Mouse (Mus musculus): ENCODE data around the gene Fuk.
"Not testable (repeated sequence)": the region's sequence is repeated elsewhere in the genome, so short reads cannot be mapped to it uniquely, and the experiment has no call there.

Fuk gene

DNA sequence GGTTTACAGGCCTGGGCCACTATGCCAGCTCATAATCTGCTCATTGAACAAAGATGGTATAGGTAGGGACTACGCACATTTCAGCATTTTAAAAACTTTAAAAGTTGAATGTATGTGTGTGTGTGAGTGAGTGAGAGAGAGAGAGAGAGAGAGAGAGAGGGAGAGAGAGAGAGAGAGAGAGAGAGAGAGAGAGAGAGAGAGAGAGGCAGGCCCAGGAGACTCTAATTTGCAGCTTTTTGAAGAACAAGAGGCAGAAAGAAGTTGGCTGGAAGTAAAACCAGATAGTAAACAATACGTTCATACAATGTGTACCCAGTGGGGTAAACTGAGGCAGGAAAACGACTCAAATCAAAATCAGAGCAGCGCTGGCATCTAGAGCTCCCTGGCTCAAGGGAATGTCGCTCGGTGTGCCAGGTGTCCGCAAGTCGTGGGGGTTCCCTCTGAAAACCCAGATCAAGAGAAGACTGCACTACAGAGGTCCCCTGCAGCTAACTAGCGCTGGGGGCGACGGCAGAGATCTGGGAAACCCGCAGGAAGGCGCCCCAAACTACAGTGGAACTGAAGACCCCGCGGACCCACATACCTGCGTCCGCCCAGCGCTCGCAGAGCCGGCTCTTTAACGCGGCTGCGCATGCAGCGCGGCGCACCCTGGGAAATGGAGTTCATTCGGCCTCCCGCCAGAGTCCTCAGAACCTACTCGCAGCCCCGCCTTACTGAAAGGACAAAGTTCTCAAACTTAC is at the start of gene Fuk:
Fuk (minus strand) TSS at position 650 of the 740 bp plus-strand sequence.
- peak; percentile 81 for DNase-seq

DNA sequence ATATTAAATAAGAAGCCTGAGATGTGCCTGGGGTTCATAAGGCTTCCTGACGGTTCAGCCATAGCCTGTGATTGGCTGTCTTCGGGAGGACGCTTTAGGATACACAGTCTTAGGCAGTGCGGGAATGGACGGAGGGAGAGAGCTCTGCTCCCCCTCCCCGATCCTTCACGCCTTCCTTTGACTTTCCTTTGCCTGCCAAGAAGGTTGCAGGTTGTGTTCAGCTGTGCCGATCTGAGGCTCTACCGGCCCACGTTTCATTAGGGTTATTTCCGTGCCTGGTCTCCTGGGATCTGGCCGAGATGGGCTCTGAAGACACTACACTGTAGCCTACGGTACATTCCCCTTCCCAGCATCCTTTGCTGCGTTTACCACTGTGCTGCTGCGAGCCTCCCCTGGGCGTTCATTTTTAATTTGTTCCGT is 47.8 kb upstream of the Fuk start:
- no peak for DNase-seq

DNA sequence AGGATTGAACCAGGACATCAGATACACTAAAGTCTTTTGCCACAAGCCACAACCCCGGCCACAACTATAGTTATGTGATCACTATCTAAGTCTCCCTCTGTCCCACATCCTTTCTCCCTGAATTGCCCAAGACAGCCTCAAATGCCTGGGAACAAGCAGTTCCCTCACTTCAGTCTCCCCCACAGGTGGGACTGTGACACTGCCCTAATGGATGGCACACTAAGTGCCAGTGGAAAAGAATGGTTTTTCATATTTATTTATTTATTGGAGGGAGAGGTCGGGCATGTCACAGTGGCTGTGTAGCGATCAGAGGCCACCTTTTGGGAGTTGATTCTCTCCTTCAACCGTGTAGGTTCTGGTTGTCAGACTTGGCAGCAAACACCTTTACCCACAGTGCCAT is 43.4 kb upstream of the Fuk start:
- no peak for DNase-seq

DNA sequence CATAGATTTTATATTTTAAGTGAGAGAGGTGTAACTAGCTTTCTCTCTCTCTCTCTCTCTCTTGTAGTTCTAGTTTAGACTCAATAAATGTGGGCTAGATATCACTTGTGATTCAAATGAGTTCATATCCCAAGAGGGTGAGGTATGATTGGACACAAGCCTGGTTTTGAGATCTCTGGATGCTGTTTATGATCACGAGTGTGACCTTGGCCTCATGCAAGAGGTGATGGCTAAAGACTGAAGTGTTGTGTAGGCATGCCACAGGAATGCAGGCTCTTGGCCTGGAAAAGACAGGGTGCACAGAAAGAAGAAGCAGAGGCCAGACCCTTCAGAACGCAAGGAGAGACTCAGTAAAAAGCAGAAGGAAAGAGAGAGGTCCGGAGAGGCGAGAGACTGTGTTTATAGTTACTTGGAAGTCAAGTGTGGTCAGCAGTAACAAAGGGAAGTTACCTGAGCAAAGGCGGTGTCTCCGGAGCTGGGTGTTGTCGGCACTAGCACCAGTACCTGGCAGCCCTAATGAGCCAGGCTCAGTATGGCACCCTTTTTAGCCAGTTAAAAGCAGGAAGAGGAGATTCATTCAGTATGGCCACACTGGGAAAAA is 42.1 kb upstream of the Fuk start:
- no peak for DNase-seq

DNA sequence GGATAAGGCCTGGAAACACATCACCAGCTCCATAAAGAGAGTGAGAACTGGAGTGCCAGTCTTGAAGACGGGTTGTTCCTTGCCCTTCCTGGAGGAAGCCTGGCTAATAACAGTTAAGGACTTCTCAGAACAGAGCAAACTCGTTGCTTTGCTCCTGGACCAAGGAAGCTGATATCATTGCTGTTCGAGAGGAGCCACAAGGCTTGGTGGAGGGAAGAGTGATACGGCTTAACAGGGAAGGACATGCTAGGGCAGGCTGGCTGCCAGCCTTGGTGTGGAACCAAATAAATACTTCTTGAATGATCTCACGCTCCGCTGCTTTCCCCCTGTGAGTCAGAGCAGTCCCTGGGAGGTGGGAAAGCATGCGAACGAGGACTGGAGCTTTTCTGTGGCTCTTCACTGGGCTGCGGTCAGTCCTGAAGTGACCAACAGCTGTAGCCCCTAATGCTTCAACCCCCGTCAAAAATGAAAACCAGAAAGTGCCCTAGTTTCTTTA is 39.2 kb upstream of the Fuk start:
- peak; percentile 87 for DNase-seq

DNA sequence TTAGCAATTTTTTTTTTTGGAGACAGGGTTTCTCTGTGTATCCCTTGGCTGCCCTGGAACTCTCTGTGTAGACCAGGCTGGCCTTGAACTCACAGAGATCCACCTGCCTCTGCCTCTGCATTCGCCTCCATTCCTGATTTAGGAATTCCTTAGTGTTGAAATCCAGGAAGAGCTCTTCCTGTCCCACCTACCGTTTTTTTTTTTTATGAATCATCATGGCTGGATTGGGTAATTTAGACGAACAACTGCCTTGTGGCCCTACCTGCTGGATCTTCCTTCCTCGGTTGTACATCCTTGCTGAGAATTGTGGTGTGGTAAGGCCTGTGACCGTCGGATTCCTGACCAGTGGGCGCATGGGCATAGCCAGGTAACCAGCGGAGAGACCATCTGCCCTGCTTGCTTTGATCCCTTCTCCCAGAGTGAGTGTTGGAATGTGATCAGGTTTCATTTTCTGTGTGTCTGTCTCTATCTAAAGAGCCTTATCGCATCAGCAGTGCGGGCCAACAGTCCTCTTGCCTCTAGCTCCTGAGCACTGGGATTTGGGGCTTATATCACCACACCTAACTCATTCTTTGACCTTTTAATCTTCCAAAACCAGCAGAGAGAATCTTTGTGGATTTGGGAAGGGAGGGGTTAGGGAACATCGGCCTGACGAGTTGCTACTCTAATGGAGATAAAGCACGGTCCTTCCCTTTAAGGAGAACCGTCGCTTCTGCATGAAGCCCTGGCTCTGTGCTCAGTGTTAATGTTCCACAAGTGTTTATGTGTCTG is 38.6 kb upstream of the Fuk start:
- DNase-seq = peak; percentile 91

DNA sequence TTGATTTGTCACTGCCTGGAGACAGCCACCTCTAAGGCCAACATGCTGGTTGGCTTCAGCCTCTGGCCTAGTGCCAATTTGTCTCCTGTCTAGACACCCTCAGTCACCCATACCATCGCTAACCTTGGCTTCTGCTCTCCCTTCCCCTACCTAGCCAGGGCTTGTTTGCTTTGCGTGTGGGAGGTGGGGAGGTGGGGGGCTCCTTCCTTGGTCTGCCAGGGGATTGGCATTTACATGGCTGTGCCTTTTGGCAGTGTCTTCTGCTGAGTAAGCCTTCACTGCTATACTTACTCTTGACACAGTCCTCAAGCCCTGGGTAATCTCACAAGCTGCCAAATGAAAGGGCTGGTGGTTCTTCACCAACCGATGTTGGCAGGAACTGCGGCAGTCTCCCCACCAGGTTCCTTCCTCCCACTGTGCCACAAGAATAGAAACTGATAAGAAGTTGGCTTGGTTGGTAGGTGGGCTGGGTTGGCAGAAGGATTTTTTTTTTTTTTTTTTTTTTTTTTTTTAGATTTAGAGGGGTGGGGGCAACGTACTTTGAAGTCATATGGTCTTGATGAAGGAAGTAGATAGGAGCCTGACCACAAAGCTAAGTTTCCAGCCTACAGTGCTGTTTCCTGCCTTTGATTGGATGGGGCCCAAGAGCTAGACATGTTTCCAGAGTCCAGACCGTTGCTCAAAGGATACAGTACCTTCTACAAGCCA is 36.7 kb upstream of the Fuk start:
- peak; percentile 86 for DNase-seq

DNA sequence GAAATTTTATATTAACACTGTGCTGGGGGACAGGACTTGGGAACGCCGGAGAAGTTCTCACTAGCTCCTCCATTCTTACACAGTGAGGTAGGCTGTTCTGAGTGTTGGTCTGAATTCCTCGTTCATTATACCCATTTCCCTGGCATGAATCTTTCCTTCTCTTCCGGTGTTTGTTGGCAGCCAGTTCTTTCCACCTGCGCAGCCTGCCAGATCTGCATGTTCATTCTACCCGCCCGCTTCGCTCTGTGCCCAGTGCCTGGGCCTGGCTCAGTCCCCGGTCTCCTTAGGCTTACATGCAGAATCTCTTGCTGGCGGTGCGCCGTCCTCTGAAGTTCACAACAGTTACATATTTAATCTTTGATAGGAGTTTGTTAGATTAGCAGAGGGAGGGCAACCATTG is 33.9 kb upstream of the Fuk start:
- DNase-seq = peak; percentile 76

DNA sequence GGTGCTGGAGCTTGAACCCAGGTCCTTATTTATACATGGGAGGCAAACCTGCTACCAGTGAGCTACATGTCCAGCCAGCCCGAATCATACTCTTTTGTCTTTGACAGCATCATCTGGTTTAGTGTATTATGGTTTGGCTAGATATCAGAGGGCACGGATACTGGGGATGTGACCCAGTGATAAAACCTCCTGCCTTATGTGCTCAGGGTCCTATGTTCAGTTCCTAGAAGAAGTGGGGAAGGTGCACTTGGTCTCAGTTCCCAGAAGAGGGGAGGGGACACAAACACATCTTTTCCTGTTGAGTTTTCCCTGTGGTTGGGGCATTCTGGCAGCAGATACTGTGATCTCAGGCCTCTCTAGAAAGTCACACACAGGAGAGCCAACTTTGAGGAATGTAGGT is 31.0 kb upstream of the Fuk start:
- DNase-seq = no peak

DNA sequence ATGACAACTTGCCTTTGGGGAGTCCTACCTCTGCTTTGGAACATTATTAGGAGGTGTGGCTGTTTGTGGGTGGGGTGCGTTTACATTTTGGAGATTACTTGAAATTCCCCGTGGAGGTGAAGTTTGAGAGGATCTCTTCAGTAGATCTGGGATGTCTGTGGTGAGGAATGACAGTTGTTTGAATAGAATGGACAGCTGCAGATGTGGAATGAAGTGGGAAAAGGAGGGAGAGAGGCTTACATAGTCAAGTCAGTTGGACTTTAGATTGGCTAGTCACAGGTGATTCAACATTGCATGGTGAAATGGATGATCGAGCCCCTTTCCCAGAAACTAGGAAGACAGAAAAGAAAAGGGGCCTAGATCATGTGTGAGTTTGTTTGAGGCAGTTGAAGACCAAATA is 30.2 kb upstream of the Fuk start:
- no peak for DNase-seq

DNA sequence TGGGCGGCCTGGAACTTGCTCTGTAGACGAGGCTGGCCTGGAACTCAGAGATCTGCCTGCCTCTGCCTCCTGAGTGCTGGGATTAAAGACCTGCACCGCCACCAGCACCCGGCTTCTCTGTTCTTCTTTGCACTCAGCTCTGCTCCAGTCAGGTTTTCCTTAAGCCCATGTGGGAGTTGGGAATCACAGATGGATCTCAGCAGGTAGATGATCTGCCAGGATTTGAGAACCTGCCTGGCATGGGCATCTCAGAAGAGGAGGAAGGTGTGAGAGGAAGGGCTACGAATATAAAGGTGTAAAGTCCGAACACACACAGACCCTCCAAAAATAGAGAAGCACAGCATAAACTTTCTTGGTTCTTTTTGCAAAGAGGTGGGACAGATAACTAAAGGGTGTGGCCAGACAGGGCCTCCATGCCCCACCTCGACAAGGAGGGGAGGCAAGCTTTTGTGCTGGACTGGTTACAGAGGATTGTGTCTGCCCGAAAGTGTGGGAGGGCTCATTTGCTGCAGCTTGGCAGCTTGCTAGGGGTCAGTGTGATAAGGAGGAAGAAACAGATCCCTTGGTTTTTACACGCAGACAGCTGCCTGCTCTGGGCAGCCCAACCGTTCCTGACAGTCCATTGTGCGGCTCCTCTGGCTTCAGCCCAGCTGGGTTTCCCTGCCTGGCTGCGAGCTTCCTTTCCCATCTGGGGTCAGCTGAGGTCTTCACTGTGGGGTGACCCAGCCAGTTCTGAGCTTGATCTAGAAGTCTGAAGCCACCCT is 29.1 kb upstream of the Fuk start:
- DNase-seq = peak; percentile 87

DNA sequence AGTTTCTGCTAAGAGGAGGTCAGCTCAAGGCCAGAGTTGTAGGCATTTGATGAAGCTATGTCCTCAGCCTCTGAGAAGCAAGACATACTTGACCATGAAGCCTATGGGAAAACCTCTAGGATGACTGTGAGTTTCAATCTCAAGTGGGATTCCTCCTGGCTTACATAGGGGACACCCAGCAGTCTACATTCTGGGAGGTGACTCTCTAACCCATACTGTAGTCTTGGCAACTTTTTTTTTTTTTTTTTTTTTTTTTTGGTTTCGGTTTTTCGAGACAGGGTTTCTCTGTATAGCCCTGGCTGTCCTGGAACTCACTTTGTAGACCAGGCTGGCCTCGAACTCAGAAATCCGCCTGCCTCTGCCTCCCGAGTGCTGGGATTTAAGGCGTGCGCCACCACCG is 27.4 kb upstream of the Fuk start:
- DNase-seq = not testable (repeated sequence)

DNA sequence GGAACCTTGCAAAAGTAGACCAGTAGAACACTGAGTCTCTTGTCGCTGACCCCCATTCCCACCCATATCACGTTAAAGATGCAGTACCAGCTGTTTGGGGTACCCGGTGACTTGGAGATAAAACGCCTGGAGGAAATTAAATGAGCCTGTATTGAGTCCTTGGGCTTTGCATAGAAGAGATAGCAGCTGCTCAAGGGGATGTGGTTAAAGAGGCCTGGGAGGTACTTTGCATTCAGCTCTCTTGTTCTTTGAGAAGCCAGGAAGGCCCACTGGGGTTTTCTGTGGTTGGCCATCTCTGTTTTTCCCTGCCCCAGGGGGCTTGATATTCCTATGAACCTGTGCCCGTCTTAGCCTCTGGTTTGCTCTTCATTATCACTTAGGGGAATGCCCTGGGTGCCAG is 26.8 kb upstream of the Fuk start:
- no peak for DNase-seq

DNA sequence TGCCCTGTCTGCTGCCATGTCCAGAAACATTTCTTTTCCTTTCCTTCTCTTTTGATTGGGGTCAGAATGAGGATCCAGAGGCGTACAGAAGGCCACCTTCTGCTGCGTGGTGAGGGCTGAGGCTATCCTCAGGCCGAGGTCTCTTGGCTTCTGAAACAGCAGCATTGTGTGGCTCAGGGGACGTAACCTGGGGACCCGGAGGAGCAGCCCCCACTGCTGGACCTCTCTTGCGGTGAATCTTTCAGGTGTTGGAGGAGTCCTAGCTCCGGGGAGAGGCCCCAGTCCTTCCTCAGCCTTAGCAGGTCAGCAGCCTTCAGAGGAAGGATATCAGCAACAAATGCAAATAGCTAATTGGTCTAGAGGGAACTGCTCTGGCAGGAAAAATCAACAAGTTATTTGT is 26.1 kb upstream of the Fuk start:
- no peak for DNase-seq

DNA sequence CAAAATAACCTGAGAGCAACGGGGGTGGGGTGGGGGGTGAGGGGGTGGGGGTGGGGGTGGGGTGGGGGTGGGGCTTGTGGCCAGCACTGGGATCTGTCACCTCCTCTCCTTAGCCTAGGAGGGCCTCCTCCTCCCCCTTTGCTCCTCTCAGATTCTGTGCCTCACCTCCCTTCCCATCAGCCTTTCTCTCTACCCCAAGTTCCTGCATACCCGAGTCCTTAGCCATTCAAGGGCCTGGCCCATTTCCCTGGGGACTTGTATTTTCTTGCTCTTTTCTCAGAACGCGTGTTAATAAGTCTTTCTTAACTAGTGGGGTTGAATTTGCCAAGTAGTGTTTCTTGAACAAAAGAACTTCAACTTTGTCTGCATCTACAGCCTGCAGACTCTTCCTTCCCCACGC is 24.4 kb upstream of the Fuk start:
- no peak for DNase-seq

DNA sequence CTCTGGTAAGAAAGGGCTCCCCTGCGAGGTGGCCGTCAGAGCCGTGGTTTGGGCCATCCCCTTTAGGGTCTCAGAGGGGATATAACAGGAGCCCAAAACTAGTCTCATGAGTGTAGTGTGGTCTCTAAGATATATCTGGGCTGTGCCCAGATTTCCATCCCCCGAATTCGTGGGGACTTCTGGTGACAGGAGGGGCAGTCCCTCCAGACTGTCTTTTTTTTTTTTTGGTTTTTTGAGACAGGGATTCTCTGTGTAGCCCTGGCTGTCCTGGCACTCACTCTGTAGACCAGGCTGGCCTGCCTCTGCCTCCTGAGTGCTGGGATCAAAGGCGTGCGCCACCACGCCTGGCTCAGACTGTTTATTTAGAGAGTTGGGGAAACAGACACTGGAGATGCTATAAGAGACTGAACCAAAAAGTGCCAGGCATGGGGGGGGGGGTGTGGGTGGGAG is 23.4 kb upstream of the Fuk start:
- no peak for DNase-seq

DNA sequence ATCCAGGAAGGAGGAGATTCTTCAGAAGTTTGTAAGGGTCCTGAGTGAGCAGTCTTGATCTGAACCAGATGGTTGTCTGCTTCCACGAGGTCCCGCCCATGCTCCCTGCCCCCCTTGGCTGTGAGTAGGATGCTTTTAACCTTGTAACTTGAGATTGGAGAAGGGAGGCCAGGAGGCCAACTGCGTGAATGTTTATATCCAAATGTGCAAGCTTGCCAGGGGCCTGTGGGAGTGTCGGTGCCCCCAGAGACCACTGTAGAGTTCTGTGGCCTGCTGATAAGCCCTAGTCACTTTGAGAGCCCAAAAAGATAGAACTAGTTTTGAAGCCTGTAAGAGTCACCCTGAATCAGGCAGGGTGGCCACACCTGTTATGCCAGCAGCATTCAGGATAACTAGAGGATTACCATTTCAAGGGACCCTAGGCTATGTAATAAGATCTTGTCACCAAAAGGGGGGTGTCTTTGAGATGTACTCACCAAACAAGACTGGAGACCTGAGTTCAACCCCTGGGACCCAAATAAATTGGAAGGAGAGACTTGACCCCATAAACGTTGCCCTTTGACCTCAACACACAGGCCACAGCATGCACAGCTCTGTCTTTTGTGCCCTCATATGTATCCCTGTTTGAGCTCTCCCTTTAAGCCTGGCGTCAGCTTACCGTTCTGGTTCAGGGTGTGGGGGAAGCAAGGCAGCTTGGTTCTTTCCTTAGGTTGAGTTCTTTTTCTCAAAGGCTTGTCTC is 19.4 kb upstream of the Fuk start:
- DNase-seq = peak; percentile 66

DNA sequence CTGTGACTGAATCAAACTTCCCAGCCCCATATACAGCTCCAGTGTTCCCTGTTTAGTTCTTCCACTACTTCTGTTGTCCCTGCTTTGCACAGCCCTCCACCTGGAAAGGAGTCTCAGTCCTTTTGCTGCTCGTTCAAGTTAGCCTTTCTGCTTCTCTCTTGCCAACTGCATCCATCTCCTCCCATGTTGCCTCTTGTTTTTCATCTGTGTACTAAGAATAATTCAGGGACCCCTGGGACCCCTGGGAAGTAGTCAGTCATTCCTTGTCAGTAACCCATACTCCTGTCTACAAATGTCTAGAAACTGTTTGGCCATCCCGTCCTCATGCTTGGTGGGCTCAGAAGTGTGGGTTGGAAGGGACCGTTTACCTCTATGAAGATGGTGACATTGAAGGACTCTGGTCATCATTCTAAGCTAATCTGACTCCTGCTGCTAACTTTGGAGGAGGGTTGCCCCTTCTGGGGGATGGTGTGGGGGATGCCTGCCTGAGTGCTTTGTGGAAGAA is 18.5 kb upstream of the Fuk start:
- no peak for DNase-seq

DNA sequence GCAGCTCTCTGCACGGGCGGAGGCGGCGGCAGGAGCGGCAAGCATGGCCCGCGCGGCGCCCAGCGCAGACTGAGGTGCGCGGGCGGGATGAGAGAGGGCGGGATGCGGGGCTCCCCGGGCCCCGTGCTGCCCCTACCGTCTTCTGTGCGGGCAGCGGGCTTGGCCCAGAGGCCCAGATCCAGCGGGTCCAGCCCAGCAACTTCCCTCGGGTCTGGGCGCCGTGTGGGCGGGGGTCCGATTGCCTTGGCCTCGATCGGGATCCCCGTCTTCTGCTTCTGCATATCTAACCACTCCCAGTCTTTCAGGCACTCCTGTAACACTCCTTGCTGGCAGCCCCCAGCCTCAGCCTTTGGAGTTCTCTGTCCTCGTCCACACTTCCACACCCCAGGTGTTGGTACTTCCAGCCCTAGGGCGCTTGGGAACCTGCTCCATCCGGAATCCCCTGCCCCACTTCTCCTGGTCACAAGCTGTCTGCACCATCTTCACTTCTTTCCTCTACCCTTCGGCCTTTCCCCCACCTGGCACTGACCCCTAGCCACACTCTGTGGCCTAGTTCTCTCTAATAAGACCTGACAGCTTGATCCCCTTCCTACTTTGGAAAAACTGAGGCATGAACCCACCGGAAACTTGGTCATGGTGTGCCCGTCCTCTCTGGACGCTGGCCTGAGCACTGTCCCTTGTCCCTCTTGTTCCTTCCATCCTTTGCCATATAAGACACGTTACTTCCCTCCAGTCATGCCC is 17.9 kb upstream of the Fuk start:
- DNase-seq = peak; percentile 79

DNA sequence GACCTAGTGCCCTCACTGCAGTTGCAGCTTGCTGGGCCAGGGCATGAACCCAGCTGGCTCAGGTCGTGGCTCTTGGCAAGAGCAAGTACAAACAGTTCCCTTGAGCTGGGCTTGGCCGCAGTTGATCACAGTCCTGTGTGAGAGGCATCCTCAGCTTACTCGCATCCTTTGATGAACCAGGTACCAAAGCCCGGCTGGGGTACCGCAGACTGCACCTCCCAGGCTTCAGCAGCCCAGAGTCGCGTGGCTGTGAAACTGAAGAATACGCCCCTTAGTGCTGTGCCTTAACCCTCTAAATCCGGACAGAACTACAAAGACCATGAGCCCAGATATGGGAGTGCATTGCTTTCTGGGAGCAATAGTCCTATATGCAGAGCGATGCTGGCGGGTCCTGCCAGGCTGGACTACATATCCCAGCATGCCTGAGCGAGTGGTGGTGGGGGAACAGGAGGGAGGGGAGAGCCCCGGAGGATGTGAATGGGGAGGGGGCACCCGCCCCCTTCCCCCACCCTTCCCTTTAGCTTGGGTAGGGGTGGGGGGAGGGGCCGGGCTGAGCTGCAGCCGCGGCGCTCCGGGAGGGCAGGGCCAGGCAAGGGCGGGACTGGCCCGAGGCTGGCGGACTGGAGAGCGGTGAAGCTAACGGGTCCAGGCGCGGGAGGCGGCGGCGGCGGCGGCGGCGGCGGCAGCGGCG is 17.2 kb upstream of the Fuk start, which contains the start of gene St3gal2:
St3gal2 (plus strand) TSS at position 582 of the 691 bp plus-strand sequence.
- peak; percentile 95 for DNase-seq
